Mouse (Mus musculus) erythroid progenitor cell, adult 5-6 weeks (primary cell): ENCODE data around the gene Cd96. TPM values are rescaled to one million over a fixed set of nuclear protein-coding genes. Genes with fewer than 3 reads are reported as not detected.

Experiments used
- ATAC-seq: replicated peaks from 2 replicates; pipeline ENCODE4 v1.8.0; 2016; ENCODE audit warnings: moderate number of reproducible peaks, mild to moderate bottlenecking, moderate TSS enrichment, inconsistent platforms; ENCODE audit not compliant: poor library complexity, low FRiP score, severe bottlenecking
- total RNA-seq, 2 experiments: library from RNA; stranded (forward) in 1 of 2; stranded (reverse) in 1 of 2; fragments of 150-400 nt in 1 of 2; fragments of 186-747, 209-891 nt in 1 of 2; gene quantifications; 2 replicates each; pipeline versions ENCODE4 v1.2.3 to v1.2.4; 2015 to 2017; ENCODE audit warnings: low replicate concordance in 2 of 2

Gene Cd96
- total RNA-seq (2015; ENCODE audit: low replicate concordance) (0.42 and 2.9 TPM in 2 replicates), total RNA-seq (2017; ENCODE audit: low replicate concordance) (1.4 and 4.2 TPM in 2 replicates)

DNA sequence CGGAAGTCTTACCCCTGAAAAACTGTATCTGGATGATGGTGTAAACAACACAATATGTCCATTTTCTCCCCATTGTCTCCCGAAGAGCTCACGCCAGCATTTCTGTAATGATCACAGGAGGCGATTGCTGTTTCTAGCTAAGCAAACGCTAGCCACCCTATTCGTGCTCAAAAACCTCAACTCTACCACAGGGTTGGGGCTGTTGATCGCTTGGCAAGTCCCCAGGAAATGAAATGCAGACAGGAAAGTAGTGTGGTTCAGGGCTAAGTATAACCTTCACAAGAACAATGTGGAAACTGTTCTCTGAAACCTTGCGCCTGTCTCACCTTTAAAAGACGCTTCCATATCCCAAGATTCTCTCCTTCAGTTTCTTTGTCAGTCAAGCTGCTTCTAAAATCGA, at the start of gene Cd96:
Cd96 (minus strand) TSS at position 232 of the 400 bp plus-strand sequence.
- ATAC-seq, result no peak

- ATAC-seq, result no peak
Observed at GRCm38 (mm10) chr16:46166971-46167370, 46.9 kb upstream of the Cd96 start.

- ATAC-seq, result no peak
Observed at GRCm38 (mm10) chr16:46165305-46165704, 45.3 kb upstream of the Cd96 start.

DNA sequence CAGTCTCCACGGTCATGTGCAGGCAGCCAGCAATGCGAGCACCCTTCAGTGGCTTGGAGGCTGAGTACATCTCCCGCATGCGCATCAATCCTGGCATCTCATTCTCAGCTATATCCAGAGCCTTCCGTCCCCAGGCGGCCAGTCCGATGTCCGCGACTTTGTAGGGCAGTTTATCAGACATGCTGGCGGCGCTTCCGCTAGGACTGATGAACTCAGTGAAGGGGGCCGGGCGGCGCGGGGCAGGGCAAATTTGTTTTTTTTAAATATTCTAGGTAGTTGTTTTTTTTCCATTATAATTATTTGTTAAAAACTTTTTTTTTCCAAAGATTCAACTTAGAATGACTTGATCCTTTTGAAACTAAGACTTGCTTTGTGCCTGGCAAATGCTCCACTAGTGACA, 34.8 kb upstream of the Cd96 start, which contains the start of gene Gm4737:
Gm4737 (minus strand) TSS at position 246 of the 400 bp plus-strand sequence.
- peak; percentile 72 for ATAC-seq

GRCm38 (mm10) chr16:46151141-46151540, 31.1 kb upstream of the Cd96 start:
- ATAC-seq, result no peak

DNA sequence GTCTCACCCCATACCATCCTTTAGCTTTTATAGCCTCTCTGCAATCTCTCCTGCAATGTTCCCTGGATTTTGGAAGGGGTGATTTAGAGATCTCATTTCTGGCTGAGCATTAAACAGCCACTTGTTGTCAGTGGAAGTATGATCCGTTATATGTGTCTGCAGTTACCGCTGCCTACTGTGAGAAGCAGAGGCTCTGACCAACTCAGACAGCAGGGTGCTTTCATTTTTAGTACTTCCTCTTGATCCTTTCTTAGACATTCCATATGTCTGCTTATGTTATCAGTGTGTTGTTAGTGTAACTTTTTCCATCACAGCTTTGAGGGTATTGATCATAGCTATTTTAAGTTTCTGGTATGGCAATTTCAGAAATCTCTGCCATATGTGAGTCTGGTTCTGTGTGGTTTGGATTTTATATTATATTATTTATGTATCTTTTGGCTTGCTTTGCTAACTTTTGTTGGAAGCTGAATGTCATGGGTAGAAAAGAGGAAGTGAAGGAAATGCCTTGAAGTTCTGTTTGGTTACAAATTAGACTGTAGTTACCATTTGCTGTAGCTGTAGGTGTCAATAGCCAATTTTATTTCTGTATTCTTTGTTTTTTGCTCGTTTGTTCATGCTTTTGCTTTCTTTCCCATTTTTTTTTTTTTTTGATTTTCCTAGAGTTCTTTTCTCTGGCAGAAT, 28.8 kb upstream of the Cd96 start:
- no peak for ATAC-seq

- no peak for ATAC-seq
Observed at GRCm38 (mm10) chr16:46146962-46147361, 26.9 kb upstream of the Cd96 start.

- no peak for ATAC-seq
Observed at GRCm38 (mm10) chr16:46122238-46122637, 2.2 kb upstream of the Cd96 start.

DNA sequence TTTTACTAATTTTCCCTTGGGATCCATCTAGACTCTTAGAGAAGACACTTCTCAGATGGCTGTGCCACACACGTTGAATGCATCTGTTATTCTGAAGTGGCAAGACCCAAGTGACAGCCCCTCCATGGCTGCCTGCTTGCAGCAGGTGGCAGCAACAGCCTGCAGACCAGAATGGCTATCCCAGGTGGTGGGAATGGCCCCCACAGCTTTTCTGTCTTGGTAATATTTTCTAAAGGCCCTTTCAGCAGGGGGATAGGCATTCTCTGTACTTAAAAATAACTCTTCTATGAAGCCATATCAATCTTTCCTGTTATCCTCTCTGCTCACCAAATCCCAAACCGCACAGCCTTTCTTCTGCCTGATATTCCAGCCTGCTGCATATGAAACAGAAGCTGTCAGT, 1.4 kb upstream of the Cd96 start:
- ATAC-seq, result no peak

DNA sequence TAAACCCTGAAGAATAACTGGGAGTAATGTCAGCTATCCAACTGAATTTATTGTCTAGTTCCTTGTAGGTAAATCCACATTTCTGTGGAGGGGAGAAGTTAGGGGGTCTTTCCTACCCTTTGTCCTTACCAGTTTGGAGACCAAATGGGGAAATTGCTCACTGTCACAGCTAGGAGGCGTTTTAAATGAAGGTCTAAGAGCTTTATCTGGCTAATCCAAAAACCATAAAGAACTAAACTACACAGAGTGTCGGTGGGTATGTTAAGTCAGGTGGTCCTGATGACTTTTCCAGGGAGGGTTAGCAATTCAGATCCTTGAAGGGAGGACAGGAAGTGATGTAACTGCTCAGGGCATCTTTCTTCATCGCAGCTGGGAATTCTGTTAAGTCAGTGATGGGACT, 556 bp upstream of the Cd96 start:
- no peak for ATAC-seq

- no peak for ATAC-seq
Observed at GRCm38 (mm10) chr16:46117645-46118044, 2.4 kb downstream of the Cd96 start.

GRCm38 (mm10) chr16:46114727-46115126, 5.3 kb downstream of the Cd96 start:
- ATAC-seq, result no peak

DNA sequence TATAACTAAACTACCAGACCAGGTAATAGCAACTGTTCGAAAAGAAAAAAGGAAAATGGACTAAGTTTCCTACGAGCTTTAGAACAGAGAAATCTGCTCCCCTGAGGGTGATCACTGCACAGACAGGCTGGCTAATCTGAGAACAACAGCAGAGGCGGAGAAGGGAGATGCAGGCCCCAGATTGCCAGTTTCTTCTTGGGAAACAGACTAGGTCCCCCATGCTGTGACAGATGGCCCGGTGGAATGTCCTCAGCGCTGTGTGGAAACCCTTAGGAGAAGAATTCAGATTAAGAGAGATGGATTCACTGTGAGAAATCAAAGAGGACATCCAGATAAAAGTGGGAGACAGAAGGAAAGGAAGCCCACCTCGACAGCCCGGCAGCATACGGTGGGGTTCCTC, 10.5 kb downstream of the Cd96 start:
- ATAC-seq, result no peak

DNA sequence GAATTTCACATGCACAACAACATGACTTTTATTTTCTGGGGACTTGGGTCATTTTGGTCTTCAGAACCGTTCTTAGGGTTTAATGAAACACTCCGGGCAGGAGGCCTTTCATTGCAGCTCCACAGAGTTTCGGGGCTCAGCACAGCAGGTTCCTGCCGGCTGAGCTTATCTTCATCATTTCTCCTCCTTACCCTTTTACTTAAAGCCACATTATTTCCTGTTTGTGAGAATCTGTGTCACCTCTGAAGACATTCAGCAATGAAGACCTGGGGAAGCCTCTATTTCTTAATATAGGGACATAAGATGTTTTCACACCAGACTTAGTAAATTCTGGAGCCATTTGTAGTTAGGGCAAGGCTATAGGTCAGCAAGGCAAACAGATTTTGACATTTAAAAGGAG, 12.6 kb downstream of the Cd96 start:
- no peak for ATAC-seq

GRCm38 (mm10) chr16:46104491-46104890, 15.6 kb downstream of the Cd96 start:
- ATAC-seq, result no peak

- ATAC-seq, result no peak
Observed at GRCm38 (mm10) chr16:46101748-46102147, 18.3 kb downstream of the Cd96 start.

DNA sequence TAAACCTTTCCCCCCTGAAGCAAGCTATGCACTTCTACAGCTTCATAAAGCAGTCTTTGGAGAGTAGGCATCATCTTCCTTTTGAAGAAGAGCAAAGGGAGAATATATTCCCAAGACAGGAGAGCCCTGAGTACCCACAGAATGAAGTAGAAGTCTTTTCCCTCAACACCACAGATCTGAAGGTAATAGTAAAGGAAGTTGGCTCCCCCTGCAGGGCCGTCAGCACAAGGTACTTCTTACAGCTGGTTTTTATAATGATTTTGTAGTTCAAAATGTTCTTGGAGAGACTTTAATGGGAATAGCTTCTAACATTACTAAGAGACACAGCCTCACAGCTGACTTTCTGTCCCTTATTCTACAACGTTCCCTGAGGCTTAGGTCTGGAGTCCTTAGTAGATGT, 19.8 kb downstream of the Cd96 start:
- ATAC-seq, result no peak

- no peak for ATAC-seq
Observed at GRCm38 (mm10) chr16:46097421-46097820, 22.6 kb downstream of the Cd96 start.

DNA sequence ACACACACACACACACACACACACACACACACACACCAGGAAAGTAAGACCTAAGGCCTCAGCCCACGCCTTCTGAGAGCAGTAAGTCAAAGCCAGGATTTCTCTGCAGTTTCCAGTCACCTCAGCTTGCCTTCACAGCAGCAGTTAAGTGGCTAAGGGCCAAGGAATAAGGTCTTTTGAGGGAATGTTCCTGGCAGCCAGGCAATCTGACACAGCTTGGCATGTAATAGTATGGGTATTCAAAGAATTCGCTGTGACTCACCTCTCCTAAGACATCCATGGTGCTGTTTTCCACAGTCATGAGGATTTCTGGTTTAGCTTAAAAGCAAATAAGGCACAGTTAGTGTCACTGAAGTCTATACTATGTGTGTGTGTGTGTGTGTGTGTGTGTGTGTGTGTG, 25.6 kb downstream of the Cd96 start:
- no peak for ATAC-seq

DNA sequence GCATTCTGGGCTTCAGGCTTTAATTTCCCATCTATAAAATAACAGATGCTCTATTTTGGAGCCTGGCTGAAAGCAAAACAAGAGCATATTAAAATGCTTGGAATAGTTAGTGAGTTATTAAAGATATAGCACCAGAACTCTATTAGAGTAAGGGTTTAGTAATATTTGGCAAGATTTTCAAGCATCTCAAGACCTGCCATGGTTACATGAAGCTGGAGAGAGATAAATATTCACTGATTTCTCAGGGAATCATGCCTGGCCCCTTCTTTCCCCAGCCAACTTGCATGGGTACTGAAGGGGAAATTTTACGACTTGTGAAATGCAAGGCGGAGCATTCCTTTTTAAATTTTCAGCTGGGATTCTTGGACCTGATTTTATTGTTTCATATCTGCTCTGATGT, 27.1 kb downstream of the Cd96 start:
- no peak for ATAC-seq

DNA sequence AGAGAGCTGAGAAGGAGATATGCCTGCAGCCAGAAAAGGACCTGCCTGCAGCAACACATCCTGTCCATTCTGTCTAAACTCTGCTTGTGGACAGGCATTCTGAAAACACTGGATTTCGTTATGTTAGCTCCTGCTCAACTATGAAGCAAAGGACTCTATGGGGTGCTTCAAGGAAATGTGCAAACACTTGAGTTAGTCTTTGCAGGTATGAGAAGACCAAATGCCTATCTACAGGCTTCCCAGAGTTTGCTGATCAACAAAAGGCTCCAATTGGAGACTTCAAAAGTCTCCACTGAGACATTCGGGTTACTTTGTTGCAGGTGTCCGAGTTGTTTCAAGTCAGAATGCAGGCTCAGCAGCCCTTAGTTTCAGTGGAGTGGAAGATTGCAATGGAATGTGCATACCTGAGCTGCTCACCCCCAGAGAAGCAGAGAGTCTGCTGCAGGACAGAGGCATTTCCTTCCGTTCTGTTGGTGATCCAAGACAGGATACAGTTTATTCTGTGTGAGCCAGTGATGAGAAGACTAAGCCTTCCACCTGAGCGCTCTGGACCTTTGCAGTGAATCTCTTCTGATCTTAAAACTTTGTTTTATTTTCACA, 33.1 kb downstream of the Cd96 start:
- ATAC-seq, result no peak

- no peak for ATAC-seq
Observed at GRCm38 (mm10) chr16:46068000-46068399, 52.1 kb downstream of the Cd96 start.
